Mouse (Mus musculus): ENCODE measurements at regions not wholly inside any gene's neighbourhood (a gene's known extent, or its start where the extent isn't known, plus 50 kb on each side); places are given as distances from the start of the nearest gene placed in this dataset.

DNA sequence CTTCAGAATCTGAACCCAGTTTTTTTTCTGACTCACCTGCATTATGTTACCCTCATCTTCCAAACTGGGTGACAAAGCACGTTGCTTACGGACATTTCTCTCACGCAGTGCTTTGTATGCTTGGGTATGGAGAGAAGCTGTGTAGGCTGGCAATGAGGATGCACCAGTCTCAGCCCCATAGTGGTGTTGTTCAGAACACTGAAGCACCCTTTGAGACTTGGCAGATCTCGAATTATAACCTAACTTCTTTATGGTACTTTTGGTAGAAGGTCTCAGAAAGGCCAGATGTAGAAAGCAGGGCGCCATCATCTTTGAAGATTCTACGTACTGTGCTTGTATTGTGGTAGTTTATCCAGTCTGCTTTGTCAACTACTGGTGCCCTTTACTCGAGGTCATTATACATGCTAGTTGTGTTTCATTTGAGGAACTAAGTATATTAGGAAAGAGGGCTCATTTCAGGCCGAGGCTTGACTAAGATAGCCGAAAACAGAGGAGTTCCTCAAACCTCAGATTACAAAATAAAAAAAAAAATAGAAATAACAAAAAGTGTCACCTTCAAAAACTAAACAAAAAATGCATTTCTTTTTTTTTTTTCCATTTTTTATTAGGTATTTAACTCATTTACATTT is 85.7 kb downstream of the Rgs2 start:
- Histone ChIP-seq H3K27ac (ENCODE audit: low read length) (no peak overlapping the region), H3K36me3 (ENCODE audit: control insufficient read depth, insufficient read depth, low read length) (no peaks in the 10 kb centered on the region), H3K4me2 (ENCODE audit: low read length) (no peak overlapping the region), H3K27me3 (ENCODE audit: control insufficient read depth, insufficient read depth, low read depth, low read length) (no peaks in the 10 kb centered on the region), H3K9me3 (replicated peaks; ENCODE audit: control insufficient read depth, low read length, poor library complexity, severe bottlenecking) (no peaks in the 10 kb centered on the region), H3K4me3 (ENCODE audit: low read depth, low read length) (no peak overlapping the region), H3K4me1 (ENCODE audit: control insufficient read depth, insufficient read depth, low read length) (peaks cover 4% of the 10 kb centered on the region; the same call in 1 of the 2 replicates), H3K9ac (ENCODE audit: low read depth, low read length) (no peak overlapping the region)
- 89% methylated on average over 9 of the region's 9 CpGs for WGBS
- ATAC-seq = no peak

DNA sequence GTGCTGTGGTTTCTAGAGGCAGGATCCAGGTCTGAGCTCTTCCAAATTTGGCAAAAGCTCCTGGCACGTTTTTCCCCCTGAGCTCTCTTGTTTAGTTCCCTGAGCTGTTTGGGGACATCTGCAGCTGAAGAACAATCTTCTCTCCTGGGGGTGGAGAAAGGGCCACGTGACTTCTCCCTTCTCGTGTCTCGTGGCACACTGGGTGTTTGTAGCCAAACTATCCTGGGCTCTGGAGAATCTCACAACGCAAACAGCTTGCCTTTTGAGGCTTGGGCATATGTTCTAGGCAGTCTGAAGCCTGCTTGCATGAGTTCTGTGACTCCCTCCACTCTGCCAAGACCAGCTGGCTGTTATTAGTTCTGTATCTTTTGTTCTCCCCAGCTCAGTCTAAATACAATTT is 86.3 kb downstream of the Rgs2 start:
- no peak overlapping the region for H3K4me3 ChIP-seq (ENCODE audit: low read depth, low read length)
- H3K27ac ChIP-seq (ENCODE audit: low read length) = no peak overlapping the region
- no peaks in the 10 kb centered on the region for H3K27me3 ChIP-seq (ENCODE audit: control insufficient read depth, insufficient read depth, low read depth, low read length)
- H3K4me1 ChIP-seq (ENCODE audit: control insufficient read depth, insufficient read depth, low read length) = peaks cover 4% of the 10 kb centered on the region; the same call in 1 of the 2 replicates
- H3K9me3 ChIP-seq (replicated peaks; ENCODE audit: control insufficient read depth, low read length, poor library complexity, severe bottlenecking) = no peaks in the 10 kb centered on the region
- H3K36me3 ChIP-seq (ENCODE audit: control insufficient read depth, insufficient read depth, low read length) = no peaks in the 10 kb centered on the region
- no peak overlapping the region for H3K9ac ChIP-seq (ENCODE audit: low read depth, low read length)
- no peak for ATAC-seq
- no peak overlapping the region for H3K4me2 ChIP-seq (ENCODE audit: low read length)
- 66% methylated on average over 5 of the region's 5 CpGs for WGBS

DNA sequence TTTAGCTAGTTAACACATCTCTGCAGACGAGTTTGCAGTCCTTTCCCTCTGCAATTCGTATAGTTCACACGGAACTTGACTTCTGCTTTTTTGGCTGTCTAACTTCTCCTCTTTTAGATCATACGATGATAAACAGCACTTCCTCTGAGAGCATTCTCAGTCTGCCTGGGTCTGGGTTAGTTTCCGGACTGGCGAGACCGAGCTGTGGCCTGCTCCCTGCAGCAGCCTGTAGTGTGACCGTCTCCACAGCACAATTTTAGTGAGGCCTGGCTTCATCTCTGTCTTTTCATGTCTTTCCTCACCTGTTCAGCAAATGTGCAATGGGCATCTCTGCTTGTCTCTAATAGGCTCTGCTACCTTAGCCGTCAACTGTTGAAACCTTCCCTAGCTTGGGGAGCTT is 87.4 kb downstream of the Rgs2 start:
- Histone ChIP-seq H3K27me3 (ENCODE audit: control insufficient read depth, insufficient read depth, low read depth, low read length) (no peaks in the 10 kb centered on the region), H3K4me1 (ENCODE audit: control insufficient read depth, insufficient read depth, low read length) (peaks cover 4% of the 10 kb centered on the region; the same call in 1 of the 2 replicates), H3K9ac (ENCODE audit: low read depth, low read length) (no peak overlapping the region), H3K4me2 (ENCODE audit: low read length) (no peak overlapping the region), H3K36me3 (ENCODE audit: control insufficient read depth, insufficient read depth, low read length) (no peaks in the 10 kb centered on the region), H3K9me3 (replicated peaks; ENCODE audit: control insufficient read depth, low read length, poor library complexity, severe bottlenecking) (no peaks in the 10 kb centered on the region), H3K27ac (ENCODE audit: low read length) (no peak overlapping the region), H3K4me3 (ENCODE audit: low read depth, low read length) (no peak overlapping the region)
- ATAC-seq = no peak
- WGBS = 92% methylated on average over 9 of the region's 9 CpGs

- H3K4me1 ChIP-seq (ENCODE audit: control insufficient read depth, insufficient read depth, low read length) = 0 out of 2 replicates have a peak, but pooled peaks cover 2% of the 10 kb centered on the region
- H3K4me2 ChIP-seq (ENCODE audit: low read length) = no peak overlapping the region
- H3K9me3 ChIP-seq (replicated peaks; ENCODE audit: control insufficient read depth, low read length, poor library complexity, severe bottlenecking) = no peaks in the 10 kb centered on the region
- WGBS = 81% methylated on average over 3 of the region's 3 CpGs
- no peak overlapping the region for H3K27ac ChIP-seq (ENCODE audit: low read length)
- H3K36me3 ChIP-seq (ENCODE audit: control insufficient read depth, insufficient read depth, low read length) = no peaks in the 10 kb centered on the region
- no peak overlapping the region for H3K4me3 ChIP-seq (ENCODE audit: low read depth, low read length)
- no peak overlapping the region for H3K9ac ChIP-seq (ENCODE audit: low read depth, low read length)
- no peaks in the 10 kb centered on the region for H3K27me3 ChIP-seq (ENCODE audit: control insufficient read depth, insufficient read depth, low read depth, low read length)
- no peak for ATAC-seq
These were observed 91.4 kb downstream of the Rgs2 start for GRCm38 (mm10) chr1:143912586-143912985.

DNA sequence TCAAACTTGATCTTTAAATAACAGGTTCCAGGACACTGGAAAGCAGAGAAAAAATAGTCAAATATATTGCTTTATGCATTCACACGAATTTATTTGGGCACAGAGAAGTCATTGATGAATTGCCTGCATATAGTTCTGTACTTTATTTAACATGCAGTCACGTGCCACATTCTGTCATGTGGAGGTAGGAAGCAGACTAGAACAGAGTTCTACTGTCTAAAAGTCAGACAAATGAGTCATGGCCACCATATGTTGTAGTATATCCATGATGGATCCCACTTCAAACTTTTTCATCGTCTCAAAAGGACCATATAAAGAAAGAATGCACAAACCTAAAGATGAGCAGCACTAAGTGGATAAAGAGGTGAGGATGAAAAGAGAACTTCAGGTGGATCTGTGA is 92.7 kb downstream of the Rgs2 start:
- no peak for ATAC-seq
- Histone ChIP-seq H3K27ac (ENCODE audit: low read length) (no peak overlapping the region), H3K9ac (ENCODE audit: low read depth, low read length) (no peak overlapping the region), H3K4me1 (ENCODE audit: control insufficient read depth, insufficient read depth, low read length) (0 out of 2 replicates have a peak, but pooled peaks cover 2% of the 10 kb centered on the region), H3K4me3 (ENCODE audit: low read depth, low read length) (no peak overlapping the region), H3K27me3 (ENCODE audit: control insufficient read depth, insufficient read depth, low read depth, low read length) (no peaks in the 10 kb centered on the region), H3K9me3 (replicated peaks; ENCODE audit: control insufficient read depth, low read length, poor library complexity, severe bottlenecking) (no peaks in the 10 kb centered on the region), H3K4me2 (ENCODE audit: low read length) (no peak overlapping the region), H3K36me3 (ENCODE audit: control insufficient read depth, insufficient read depth, low read length) (no peaks in the 10 kb centered on the region)
- WGBS = 81% methylated on average over 3 of the region's 3 CpGs

- no peaks in the 10 kb centered on the region for H3K36me3 ChIP-seq (ENCODE audit: control insufficient read depth, insufficient read depth, low read length)
- no peaks in the 10 kb centered on the region for H3K9me3 ChIP-seq (replicated peaks; ENCODE audit: control insufficient read depth, low read length, poor library complexity, severe bottlenecking)
- H3K4me1 ChIP-seq (ENCODE audit: control insufficient read depth, insufficient read depth, low read length) = 0 out of 2 replicates have a peak, but pooled peaks cover 2% of the 10 kb centered on the region
- no peak overlapping the region for H3K4me2 ChIP-seq (ENCODE audit: low read length)
- H3K4me3 ChIP-seq (ENCODE audit: low read depth, low read length) = no peak overlapping the region
- H3K27ac ChIP-seq (ENCODE audit: low read length) = no peak overlapping the region
- ATAC-seq = no peak
- no peak overlapping the region for H3K9ac ChIP-seq (ENCODE audit: low read depth, low read length)
- H3K27me3 ChIP-seq (ENCODE audit: control insufficient read depth, insufficient read depth, low read depth, low read length) = no peaks in the 10 kb centered on the region
These were observed 93.4 kb downstream of the Rgs2 start for GRCm38 (mm10) chr1:143910530-143910929.

DNA sequence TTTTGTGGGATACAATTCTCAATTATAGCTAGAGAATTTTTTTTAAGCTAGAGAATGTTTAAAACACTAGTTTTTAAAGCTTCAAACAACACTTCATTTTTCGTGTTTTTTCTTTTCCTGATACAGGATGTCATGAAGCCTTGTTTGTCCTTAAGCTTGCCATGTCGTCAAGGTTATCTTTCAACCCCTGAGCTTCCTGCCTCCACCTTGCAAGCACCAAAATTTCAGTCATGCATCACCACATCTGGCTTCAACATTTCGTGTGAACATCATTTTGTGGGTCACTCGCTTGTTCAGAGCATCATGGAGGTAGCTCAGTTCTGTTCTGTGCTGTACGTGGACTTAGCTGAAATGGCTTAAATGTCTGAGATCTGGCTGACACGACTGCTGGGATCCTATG is 96.6 kb downstream of the Rgs2 start:
- Histone ChIP-seq H3K4me3 (ENCODE audit: low read depth, low read length) (no peak overlapping the region), H3K9me3 (replicated peaks; ENCODE audit: control insufficient read depth, low read length, poor library complexity, severe bottlenecking) (no peaks in the 10 kb centered on the region), H3K27me3 (ENCODE audit: control insufficient read depth, insufficient read depth, low read depth, low read length) (no peaks in the 10 kb centered on the region), H3K9ac (ENCODE audit: low read depth, low read length) (no peak overlapping the region), H3K4me2 (ENCODE audit: low read length) (no peak overlapping the region), H3K36me3 (ENCODE audit: control insufficient read depth, insufficient read depth, low read length) (no peaks in the 10 kb centered on the region), H3K27ac (ENCODE audit: low read length) (no peak overlapping the region), H3K4me1 (ENCODE audit: control insufficient read depth, insufficient read depth, low read length) (0 out of 2 replicates have a peak, but pooled peaks cover 2% of the 10 kb centered on the region)
- no peak for ATAC-seq
- 77% methylated on average over 6 of the region's 6 CpGs for WGBS

- no peaks in the 10 kb centered on the region for H3K27me3 ChIP-seq (ENCODE audit: control insufficient read depth, insufficient read depth, low read depth, low read length)
- H3K27ac ChIP-seq (ENCODE audit: low read length) = no peak overlapping the region
- H3K9ac ChIP-seq (ENCODE audit: low read depth, low read length) = no peak overlapping the region
- ATAC-seq = no peak
- H3K4me3 ChIP-seq (ENCODE audit: low read depth, low read length) = no peak overlapping the region
- no peak overlapping the region for H3K4me2 ChIP-seq (ENCODE audit: low read length)
- H3K36me3 ChIP-seq (ENCODE audit: control insufficient read depth, insufficient read depth, low read length) = no peaks in the 10 kb centered on the region
- 0 out of 2 replicates have a peak, but pooled peaks cover 2% of the 10 kb centered on the region for H3K4me1 ChIP-seq (ENCODE audit: control insufficient read depth, insufficient read depth, low read length)
- no peaks in the 10 kb centered on the region for H3K9me3 ChIP-seq (replicated peaks; ENCODE audit: control insufficient read depth, low read length, poor library complexity, severe bottlenecking)
These were observed 97.1 kb downstream of the Rgs2 start for GRCm38 (mm10) chr1:143906881-143907280.

GRCm38 (mm10) chr1:143903985-143904384 is 100.0 kb downstream of the Rgs2 start:
- H3K9ac ChIP-seq (ENCODE audit: low read depth, low read length) = no peak overlapping the region
- H3K27ac ChIP-seq (ENCODE audit: low read length) = no peak overlapping the region
- no peaks in the 10 kb centered on the region for H3K4me1 ChIP-seq (ENCODE audit: control insufficient read depth, insufficient read depth, low read length)
- H3K4me2 ChIP-seq (ENCODE audit: low read length) = no peak overlapping the region
- no peaks in the 10 kb centered on the region for H3K9me3 ChIP-seq (replicated peaks; ENCODE audit: control insufficient read depth, low read length, poor library complexity, severe bottlenecking)
- no peak for ATAC-seq
- H3K4me3 ChIP-seq (ENCODE audit: low read depth, low read length) = no peak overlapping the region
- WGBS = 81% methylated on average over 3 of the region's 3 CpGs
- no peaks in the 10 kb centered on the region for H3K36me3 ChIP-seq (ENCODE audit: control insufficient read depth, insufficient read depth, low read length)
- no peaks in the 10 kb centered on the region for H3K27me3 ChIP-seq (ENCODE audit: control insufficient read depth, insufficient read depth, low read depth, low read length)

All from midbrain, embryonic 16.5 days (tissue).